Mouse (Mus musculus): ENCODE measurements around the gene Prodh2. TPM values are rescaled to one million over a fixed set of nuclear protein-coding genes. Genes with fewer than 3 reads are reported as not detected.
"Not testable (repeated sequence)": the region's sequence is repeated elsewhere in the genome, so short reads cannot be mapped to it uniquely, and the experiment has no call there.

The Prodh2 gene
- total RNA-seq (2022): not detected

DNA sequence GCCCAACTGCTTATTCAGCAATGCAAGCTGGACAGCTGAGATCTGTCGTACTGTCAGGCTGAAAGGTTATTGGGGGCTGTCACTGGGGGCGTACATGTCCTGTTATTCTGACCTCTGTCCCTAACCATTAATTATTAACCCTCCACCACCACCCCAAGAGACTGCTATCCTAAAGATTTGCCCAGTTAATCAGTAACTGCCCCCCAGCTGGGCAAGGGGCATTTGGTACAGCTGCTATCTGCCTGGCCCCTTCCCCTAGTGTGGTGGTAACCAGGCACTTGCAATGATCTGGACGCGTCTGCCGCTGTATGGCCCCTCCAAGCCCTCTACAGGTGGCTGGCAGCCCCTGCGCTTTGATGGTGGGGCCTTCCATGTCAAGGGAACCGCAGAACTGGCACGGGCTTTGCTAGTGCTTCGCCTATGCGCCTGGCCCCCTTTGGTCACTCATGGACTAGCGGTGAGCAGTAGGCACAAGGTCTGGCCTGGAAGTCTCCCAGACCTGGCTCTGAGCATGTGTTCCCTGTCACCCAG is at the start of gene Prodh2:
TSS of gene Prodh2 (plus strand) at position 222 of the 531 bp plus-strand sequence.
- no peak for DNase-seq (ENCODE audit: low spot score in 2 of 2)

DNA sequence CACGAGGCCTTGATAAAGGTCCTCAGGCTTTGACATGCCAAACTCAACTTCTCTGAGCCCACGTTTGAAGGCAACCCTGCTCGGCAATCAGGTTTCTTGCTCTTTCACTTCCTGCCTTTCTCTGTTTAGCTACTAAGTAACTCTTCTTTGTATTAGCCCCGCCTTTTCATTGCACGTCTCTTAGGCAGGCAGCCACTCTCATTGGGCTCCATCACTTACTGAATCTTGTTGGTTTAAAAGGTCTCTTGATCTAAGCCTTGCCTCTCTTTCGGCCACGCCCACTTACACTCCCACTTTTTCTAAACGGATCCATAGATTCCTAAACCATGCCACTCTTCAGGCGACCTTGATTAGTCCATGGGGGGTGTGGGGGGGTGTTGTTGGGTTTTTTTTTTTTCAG is 49.7 kb upstream of the Prodh2 start:
- no peak for DNase-seq (ENCODE audit: low spot score in 2 of 2)

DNA sequence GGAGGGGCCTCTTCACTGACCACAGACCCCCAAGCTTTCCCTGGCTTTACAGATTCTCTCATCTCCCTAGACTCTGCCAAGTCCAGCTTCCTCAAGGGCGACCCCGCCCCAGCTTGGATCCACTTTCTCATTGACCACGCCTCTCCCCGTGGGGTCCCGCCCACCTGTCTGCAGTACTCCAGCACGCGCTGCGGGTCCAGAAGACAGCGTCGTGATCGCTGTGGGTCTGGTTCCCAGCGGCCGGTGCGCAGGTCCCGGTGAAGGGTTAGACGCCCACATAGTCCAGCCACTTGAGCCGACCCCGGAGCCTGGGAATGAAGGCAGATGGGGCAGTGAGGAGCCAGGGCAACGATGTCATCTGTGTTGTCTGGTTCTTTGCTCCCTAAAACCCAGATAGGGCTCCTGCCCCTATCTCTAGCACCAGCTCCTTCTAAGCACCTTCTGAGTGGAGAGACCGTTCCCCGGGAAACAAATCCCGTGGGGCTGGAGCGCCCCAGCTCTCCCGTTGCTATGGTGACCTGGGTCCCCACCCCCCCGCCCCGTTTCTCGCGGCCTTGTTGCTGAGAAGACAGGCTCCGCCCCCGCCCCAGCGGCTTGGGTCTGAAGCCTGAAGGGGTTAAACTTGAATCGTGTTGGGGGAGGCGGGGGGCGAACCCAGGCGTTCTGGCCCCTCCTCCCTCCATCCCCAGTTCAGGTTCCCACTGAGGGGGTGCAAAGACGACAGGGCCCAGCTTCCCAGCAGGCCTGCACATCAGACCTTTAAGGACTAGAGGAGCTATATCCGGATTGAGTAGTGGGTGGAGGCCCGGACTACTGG is 49.1 kb upstream of the Prodh2 start:
- DNase-seq (ENCODE audit: low spot score in 2 of 2): peak in 1 of 2 experiments; percentile 88

DNA sequence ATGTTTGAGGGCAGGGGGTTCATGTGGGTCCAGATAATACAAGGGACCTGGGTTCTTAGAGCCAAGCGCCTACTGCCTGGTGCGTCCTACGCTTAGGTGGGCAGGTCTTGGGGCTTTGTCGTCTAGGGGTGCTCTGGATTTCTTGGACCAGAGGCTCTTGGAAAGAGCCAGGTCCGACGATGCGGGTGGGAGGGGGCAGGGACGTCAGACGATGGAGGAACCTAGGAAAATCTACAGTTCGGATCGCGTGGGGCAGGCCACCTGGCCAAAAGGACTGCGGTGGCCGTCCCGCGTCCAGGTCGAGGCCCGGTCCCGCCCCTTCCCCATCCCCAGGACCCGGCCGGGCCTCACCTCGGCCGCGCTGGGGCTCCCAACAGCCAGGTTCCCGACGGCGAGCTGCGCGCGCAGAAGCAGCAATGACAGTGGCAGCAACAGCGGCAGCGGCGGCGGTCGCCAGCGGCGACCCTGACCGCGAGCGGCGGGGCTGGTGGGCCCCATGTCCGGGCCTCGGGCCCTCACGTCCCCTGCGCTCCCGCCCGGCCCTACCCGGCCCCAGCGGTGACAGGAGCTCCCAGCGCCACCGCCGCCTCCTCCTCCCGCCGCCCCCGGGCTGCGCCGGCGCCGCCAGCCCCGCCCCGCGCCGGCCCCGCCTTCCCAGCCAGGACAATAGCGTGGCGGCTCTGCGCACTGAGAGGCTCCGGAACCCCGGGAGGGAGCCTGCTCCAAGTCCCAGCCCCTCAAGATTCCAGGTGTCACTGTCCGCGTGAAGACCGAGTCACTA is 48.3 kb upstream of the Prodh2 start, which contains the start of gene Aplp1:
TSS of gene Aplp1 (minus strand) at position 565 of the 781 bp plus-strand sequence.
- DNase-seq (ENCODE audit: low spot score in 2 of 2): peak; percentile 67 to 81

DNA sequence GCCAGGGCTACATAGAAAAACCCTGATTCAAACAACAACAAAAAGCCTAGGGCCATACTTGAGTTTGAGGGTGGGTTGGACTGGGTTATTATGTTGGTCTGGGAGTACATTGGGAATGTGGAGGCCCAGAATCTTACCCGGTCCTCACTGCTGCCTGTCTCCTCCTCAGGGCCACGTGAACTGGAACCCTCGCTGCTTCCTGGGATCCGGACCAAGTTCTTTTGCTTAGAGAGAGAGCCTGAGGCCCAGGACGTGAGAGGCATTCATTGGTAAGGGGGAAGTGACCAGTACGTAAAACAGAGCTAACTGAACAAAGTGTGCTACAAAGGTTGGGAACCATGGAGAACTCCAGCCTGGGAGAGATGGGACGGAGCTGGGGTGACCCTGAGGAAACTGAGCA is 43.2 kb upstream of the Prodh2 start:
- DNase-seq (ENCODE audit: low spot score in 2 of 2): no peak

DNA sequence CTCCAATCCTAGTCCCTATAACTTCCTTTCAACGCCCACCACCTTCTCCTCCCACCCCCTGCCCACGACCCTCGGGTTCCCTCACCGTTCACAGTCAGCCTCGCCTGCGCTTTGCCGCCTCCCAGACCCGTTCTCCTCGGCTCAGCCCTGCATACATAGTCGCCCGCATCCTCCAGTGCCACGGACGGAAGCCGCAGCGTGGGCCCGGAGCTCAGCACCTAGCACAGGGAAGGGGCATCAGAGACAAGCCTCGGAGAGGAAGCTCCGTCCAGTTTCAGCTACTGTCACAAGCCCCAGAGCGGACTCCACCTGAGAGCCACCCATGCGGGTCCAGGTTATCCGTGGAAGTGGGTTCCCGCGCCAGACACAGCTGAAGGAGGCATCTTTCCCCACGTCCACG is 40.1 kb upstream of the Prodh2 start:
- DNase-seq (ENCODE audit: low spot score in 2 of 2): no peak

DNA sequence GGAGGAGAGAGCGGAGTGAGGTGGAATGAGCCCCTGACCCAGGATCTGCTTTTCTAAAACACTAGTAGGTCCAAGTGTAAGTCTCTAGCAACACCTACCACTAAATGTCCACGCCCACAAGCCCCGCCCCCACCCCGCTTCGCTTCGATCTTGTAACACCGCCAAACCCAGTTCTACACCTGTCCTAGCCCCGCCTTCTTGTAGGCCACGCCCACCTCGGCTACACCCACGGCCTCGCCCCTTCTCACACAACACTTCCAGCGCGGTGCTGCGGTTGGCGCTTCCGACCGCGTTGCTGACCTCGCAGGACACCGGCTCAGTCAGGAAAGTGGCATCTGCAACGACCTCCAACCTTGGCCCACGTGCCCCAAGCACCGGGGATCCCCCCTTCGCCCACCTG is 39.7 kb upstream of the Prodh2 start:
- DNase-seq (ENCODE audit: low spot score in 2 of 2): no peak

DNA sequence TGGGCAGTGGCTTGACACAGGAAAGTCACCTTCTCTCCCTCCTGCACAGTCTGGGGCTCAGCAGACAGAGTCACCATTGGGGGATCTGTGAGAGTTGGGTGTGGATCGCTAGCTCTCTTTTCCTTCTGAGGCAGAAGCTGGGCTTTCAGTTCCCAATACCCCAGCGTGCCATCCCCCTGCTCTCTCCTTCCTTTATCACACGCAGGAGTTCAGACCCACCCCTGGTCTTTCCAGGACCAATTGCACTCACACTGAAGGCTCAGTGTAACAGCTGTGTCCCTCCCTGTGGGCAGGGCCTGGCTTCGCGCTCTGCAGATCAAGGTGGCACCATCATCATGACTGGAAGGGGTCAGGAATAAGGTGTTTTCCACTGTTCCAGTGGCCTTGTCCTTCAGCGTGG is 39.2 kb upstream of the Prodh2 start:
- DNase-seq (ENCODE audit: low spot score in 2 of 2): no peak

DNA sequence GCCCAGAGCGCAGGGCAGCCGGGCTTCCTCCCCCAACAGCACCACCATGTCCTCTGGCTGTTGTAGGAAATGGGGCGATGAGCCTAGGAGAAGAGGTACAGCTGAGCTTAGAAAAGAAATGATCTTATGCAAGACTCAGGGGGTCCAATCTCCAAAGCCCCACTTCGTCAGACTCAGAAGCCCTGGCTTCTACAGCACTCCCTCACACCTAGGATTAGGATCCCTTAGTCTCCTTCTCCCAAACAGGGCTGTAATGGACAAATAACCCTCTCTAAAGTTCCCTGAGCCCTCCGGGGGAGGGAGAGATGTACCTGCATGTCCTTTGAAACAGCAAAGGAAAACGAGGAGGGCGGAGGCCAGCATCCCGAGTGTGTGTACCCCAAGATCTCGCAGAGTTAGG is 36.9 kb upstream of the Prodh2 start:
- DNase-seq (ENCODE audit: low spot score in 2 of 2): no peak

DNA sequence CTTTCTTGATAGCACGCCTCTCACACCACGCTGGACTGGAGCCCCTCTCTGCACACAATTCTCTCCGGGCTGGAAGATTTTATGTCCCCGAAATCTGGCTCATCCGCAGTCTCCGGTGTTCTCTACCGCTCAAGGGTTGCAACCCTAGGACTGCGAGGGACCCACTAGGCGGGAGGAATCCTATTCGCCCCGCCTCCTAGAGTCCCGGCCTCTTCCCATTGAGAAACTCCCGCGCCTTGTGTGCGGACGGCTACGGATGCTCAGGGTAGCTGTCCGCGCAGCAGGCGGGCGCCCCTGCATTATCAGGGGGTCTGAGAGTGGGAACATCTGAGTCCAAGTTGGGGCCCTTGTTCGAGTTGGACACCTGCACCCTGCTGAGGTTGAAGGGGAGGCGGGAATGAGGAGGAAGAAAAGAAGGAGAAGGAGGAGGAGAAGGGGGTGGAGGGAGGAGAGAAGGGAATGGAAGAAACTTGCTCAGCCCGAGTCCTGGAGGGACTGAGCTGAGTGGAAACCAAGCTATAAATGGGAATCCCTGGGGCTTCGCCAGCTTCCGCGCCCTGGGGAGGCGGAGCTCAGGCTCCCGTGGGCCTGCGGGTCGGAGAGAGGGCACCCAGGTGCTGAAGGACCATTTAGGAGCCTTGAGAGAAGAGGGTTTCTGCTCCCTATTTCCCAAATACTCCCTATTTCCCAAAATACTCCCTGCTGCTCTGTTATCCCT is 36.4 kb upstream of the Prodh2 start:
- DNase-seq (ENCODE audit: low spot score in 2 of 2): no peak

DNA sequence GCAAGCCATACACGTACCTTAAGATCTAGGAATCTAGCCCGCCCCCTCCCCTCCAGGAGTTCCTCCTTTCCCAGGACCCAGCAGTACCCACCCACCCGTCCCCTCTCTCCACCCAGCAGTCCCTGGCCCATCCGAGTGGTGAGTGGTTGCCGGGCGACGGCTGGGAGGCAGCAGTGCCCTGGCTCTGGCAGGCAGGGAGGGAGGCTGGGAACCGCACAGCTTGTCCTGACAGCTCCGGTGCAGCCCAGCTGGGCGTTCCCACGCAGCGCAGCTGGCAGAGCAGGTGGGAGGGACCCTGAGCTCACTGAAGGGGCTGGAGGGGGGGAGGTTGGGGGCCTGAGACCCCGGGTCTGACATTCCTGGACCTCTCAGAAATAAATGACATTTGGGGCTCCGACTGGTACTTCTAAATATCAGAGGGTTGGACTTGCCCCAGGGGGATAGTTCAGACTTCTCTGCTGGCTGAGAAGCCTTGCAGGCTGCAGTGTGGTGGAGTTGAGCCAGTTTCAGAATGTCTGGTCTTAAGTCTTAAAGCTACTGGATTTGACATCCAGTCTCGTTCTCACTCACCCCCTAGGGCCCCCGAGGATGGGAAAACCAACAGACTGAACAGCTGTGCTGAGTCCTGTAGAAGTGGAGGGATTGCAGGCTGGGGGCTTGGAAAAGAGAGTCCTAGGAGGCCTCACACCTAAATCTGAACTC is 35.6 kb upstream of the Prodh2 start, which contains the start of the genes Kirrel2 and Nphs1:
TSS of gene Kirrel2 (minus strand) at position 62 of the 702 bp plus-strand sequence.
TSS of gene Nphs1 (plus strand) at position 687 of the 702 bp plus-strand sequence.
- DNase-seq (ENCODE audit: low spot score in 2 of 2): peak in 1 of 2 experiments; percentile 73

DNA sequence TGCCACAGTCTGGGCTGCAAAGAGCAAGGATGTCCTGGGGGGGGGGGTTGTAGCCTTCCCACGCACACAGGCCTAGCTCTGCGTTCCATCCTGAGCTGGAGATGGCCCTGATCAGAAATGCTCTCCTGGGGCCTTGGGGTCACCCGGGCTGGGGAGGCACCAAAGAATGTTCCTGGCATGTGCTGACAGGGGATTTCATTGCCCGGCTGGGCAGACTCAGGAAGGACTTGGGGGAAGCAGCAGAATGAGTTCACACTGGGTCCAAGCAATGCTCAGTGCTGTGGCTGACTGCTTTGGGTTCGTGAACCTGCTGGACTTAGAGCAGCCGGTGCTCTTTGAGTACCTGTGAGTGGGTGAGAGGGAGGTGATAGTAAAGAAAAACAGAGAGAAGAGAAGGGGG is 33.9 kb upstream of the Prodh2 start:
- no peak for DNase-seq (ENCODE audit: low spot score in 2 of 2)

DNA sequence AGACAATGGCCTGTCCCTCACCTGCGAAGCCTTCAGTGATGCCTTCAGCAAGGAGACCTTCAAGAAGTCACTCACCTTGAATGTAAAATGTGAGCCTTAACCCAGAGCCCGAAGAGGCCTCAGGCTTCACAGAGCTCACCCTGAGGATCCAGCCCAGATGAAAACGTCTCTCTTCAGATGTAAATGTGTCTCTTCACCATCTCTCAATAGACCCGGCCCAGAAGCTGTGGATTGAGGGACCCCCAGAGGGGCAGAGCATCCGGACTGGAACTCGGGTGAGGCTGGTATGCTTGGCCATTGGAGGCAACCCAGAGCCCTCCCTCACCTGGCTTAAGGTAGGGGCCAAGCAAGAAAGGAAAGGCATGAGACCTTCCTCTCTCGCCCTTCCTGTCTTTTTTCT is 29.9 kb upstream of the Prodh2 start:
- DNase-seq (ENCODE audit: low spot score in 2 of 2): no peak

DNA sequence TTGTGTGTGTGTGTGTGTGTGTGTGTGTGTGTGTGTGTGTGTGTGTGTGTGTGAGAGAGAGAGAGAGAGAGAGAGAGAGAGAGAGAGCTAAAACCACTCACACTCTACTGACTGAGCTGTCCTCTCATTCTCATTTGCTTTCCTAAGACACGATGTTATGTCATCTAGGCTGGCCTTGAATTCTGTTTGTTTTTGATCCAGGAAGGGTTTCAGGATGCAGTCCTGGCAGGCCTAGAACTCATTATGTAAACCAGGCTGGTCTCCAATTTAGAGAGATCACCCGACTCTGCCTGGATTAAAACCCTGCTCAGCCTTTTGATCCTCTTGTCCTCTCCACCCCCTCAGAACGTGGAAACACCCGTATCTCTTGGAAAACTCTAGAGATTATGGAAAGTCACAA is 29.4 kb upstream of the Prodh2 start:
- DNase-seq (ENCODE audit: low spot score in 2 of 2): no peak

DNA sequence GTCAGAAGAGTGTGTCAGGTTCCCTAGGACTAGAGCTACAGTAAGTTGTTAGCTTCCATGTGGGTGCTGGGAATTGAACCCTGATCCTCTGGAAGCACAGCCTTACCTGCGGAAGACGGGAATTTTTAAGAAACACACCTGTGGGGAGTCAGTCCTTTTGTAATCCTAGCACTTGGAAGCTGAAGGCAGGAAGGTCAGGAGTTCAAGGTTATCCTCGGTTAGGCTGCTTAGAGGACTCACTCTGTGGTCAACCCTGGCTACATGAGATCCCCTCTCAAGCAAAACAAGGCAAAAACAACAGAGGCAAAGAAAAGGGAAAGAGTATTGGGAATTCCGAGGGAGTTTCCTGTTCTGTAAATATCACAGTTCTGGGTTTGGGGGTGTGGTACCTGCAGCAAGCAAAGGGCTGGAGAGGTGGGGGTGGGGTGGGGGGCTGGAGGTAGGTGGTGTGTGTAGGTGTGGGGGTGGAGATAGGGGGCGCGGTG is 28.6 kb upstream of the Prodh2 start:
- no peak for DNase-seq (ENCODE audit: low spot score in 2 of 2)

DNA sequence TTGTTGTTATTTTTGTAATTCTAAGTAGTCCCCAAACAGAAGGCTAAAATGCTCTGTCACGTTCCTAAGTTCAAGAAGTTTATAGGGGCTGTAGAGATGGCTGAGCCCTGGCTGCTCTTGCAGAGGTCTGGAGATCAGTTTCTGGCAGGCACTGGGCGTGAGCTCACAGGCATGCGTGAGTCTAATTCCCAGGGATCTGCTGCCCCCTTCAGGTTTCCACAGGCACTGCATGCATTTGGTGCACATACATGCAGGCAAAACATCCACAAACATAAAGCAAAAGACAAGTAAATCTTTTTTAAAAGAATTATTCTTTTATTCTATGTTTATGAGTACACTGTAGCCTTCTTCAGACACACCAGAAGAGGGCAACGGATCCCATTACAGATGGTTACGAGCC is 21.0 kb upstream of the Prodh2 start:
- no peak for DNase-seq (ENCODE audit: low spot score in 2 of 2)

DNA sequence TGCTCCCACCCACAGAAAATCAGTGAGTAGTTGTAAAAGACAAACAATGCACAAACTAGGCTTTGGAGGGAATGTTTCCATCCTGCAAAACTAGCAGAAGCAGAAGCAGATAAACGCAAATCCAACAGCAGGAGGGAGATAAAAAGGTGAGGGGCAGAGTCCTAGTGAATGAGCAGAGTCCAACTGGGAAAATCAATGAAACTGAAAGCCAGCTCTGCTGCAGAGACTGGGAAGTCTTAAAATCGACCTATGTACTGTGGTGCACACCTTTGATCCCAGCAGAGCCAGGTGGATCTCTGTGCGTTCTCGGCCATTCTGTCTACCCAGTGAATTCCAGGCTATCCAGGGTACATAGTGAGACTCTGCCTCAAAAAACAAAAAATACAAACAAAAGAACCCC is 18.4 kb upstream of the Prodh2 start:
- DNase-seq (ENCODE audit: low spot score in 2 of 2): no peak

DNA sequence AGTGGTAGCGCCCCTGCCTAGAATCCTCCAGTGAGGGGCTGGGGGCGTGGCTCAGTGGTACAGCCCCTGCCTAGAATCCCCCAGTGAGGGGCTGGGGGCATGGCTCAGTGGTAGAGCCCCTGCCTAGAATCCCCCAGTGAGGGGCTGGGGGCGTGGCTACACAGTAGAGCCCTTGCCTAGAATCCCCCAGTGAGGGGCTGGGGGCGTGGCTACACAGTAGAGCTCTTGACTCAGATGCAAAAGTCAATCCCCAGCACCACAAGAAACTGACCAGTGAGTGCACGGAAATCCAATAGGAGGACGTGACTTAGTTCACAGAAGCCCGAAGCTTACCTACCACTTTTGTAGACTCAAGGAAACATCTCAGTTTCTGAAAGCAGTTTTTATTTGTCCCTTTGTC is 17.3 kb upstream of the Prodh2 start:
- DNase-seq (ENCODE audit: low spot score in 2 of 2): not testable (repeated sequence)

DNA sequence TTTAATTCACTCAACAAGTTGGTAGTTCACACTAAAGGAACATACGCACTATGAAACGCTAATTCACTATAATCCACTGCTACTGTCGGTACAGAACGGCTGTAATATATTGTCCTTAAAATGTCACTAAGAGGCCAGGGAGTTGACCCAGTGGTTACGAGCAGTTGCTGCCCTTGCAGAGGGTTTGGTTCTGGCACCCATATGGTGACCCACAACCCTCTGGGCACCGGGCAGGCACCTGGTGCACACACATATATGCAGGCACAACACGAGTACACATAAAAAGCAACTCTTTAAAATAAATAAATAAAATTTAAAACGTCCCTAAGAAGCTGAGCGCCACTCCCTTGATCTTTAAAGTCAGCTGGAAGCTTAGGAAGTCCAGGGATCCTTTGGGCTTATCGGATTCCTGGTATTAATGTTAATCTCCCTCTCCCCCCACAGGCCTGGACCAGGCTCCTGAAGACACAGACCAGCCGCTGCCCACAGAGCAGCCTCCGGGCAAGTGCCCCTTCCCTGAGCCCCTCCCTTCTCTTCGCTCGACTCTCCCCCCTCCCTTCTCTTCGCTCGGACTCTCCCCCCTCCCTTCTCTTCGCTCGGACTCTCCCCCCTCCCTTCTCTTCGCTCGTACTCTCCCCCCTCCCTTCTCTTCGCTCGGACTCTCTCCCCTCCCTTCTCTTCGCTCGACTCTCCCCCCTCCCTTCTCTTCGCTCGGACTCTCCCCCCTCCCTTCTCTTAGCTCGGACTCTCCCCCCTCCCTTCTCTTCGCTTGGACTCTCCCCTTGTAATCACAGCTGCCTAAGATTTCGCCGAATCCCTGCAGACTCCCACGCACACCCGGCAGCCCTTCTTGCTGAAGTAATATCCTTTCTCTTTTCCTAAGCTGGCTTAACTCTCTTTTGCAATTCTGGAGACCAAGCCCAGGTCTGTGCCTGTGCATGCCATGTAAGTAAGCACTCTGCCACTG is 15.7 kb upstream of the Prodh2 start:
- peak in 1 of 2 experiments; percentile 57 for DNase-seq (ENCODE audit: low spot score in 2 of 2)

DNA sequence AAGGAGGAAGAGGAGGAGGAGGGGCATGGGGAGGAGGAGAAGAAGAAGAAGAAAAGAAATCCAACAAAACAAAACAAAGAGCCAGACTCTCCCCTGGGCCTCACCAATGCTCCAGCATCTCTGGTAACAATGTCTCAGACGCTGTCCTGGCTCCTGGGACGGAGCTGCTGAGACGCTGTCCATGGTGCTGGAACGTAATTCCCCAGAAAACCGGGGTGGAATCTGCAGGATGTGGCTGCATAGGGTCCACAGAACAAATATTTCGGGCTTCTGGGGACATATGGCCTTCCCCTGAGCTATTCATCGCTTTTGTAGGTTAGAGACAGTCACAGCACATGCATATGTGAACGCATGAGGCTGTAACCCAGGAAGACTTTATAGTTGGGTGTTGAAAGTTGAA is 9.2 kb upstream of the Prodh2 start:
- DNase-seq (ENCODE audit: low spot score in 2 of 2): no peak
